Mouse (Mus musculus) C2C12 (cell line): ENCODE measurements around the gene Tmem150b. TPM values are rescaled to one million over a fixed set of nuclear protein-coding genes. Genes with fewer than 3 reads are reported as not detected.
A peak's percentile ranks its signal among the peaks of the same experiment; 100 is the strongest.

Experiments used
- H3K27me3 ChIP-seq: one replicate; pipeline ENCODE4 v1.6.1; 2011; ENCODE audit not compliant: control insufficient read depth, insufficient read depth, insufficient read length
- H3K36me3 ChIP-seq: one replicate; pipeline ENCODE4 v1.6.1; 2011; ENCODE audit not compliant: control insufficient read depth, insufficient read depth
- H3K4me3 ChIP-seq: one replicate; pipeline ENCODE4 v1.5.1; 2011; ENCODE audit warnings: mild to moderate bottlenecking, control low read depth; ENCODE audit not compliant: poor library complexity, insufficient read depth, severe bottlenecking
- H3K79me2 ChIP-seq: one replicate; pipeline ENCODE4 v1.6.1; 2011; ENCODE audit not compliant: control insufficient read depth, insufficient read depth
- H3K79me3 ChIP-seq: one replicate; pipeline ENCODE4 v1.6.1; 2011; ENCODE audit warnings: low read depth, control low read depth
- H3ac ChIP-seq: one replicate; pipeline ENCODE3; 2011; ENCODE audit warnings: low read depth; ENCODE audit not compliant: control insufficient read depth, insufficient read length
- CEBPB ChIP-seq: IDR thresholded peaks from one replicate; pipeline ENCODE4 v1.6.1; 2011; ENCODE audit warnings: low read depth, mild to moderate bottlenecking, control low read depth, moderate library complexity
- CTCF ChIP-seq: IDR thresholded peaks from one replicate; pipeline ENCODE4 v1.5.1; 2011; ENCODE audit not compliant: control insufficient read depth, insufficient read depth, insufficient read length
- FOSL1 ChIP-seq: IDR thresholded peaks from one replicate; pipeline ENCODE4 v1.8.0; 2011; ENCODE audit warnings: mild to moderate bottlenecking, low read length; ENCODE audit not compliant: poor library complexity, insufficient read depth, severe bottlenecking
- MAX ChIP-seq: IDR thresholded peaks from one replicate; pipeline ENCODE4 v1.6.1; 2011; ENCODE audit warnings: mild to moderate bottlenecking, control low read depth
- MYOD1 ChIP-seq: IDR thresholded peaks from one replicate; pipeline ENCODE4 v1.6.1; 2011; ENCODE audit warnings: low read depth; ENCODE audit not compliant: control insufficient read depth, insufficient read length
- MYOG ChIP-seq: IDR thresholded peaks from one replicate; pipeline ENCODE4 v1.6.1; 2011; ENCODE audit not compliant: control insufficient read depth, insufficient read length; ENCODE audit errors: extremely low read depth
- USF1 ChIP-seq: IDR thresholded peaks from one replicate; pipeline ENCODE4 v1.6.1; 2011; ENCODE audit warnings: low read depth, mild to moderate bottlenecking, control low read depth, moderate library complexity
- polyA plus RNA-seq: library from polyadenylated mRNA; unstranded; fragments of >200 nt; fragmentation: generic; extraction: Trizol; gene quantifications from one replicate; pipeline ENCODE4 v1.2.1, GENCODE M21; 2012; ENCODE audit warnings: missing spikeins

The Tmem150b gene
- polyA plus RNA-seq, 1 experiment = 0.07 TPM

DNA sequence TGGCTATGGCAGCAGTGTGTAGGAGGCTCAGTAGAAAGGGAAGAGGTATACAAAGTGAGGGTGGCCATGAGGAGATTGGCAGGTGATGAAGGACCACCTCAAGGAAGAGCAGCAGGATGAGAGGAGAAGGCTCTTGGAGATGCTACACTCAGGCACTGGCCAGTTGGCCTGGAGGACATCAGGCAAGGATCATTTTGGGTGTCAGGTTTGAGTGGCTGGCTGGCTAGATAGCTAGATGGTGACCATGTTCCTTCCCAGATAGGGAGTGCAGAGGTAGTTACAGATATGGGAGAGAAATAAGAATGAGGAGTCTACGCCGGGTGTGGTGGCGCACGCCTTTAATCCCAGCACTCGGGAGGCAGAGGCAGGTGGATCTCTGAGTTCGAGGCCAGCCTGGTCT, 19.8 kb upstream of the Tmem150b start:
- Histone ChIP-seq H3K79me3 (peaks cover 2% of the 10 kb centered on the region), H3K79me2 (peaks cover 7% of the 10 kb centered on the region), H3K36me3 (no peaks in the 10 kb centered on the region), H3K4me3 (no peak overlapping the region), H3ac (no peak overlapping the region), H3K27me3 (no peaks in the 10 kb centered on the region)
- TF ChIP-seq MYOG = no peak
- no peak for TF ChIP-seq FOSL1
- no peak for TF ChIP-seq MYOD1
- no peak for TF ChIP-seq USF1
- no peak for TF ChIP-seq CEBPB
- TF ChIP-seq MAX = no peak
- no peak for TF ChIP-seq CTCF

DNA sequence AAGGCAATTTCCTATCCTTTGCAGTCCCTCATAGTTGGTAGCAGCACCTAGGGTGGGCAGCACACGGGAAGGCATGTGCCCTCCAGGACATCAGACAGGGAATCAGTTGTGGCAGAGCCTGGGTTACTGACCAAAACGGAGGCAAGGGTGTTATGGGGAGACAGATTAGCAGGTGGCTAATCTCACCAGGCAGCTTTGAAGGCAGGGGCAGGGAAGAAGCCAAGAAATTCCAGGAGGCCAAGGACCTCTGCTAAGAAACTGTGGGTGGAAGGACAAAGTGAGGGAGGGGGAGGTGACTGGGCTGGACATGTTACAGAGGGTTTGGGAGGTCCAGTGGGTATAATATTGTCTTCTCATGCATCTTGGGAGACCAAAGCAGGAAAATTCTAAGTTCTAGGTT, 18.3 kb upstream of the Tmem150b start:
- TF ChIP-seq CTCF = no peak
- TF ChIP-seq MYOG = no peak
- TF ChIP-seq MAX = no peak
- no peak for TF ChIP-seq MYOD1
- no peak for TF ChIP-seq USF1
- no peak for TF ChIP-seq CEBPB
- TF ChIP-seq FOSL1 = no peak
- H3K79me3 ChIP-seq = peaks cover 2% of the 10 kb centered on the region
- H3K36me3 ChIP-seq = no peaks in the 10 kb centered on the region
- H3ac ChIP-seq = no peak overlapping the region
- peaks cover 7% of the 10 kb centered on the region for H3K79me2 ChIP-seq
- H3K4me3 ChIP-seq = no peak overlapping the region
- no peaks in the 10 kb centered on the region for H3K27me3 ChIP-seq

DNA sequence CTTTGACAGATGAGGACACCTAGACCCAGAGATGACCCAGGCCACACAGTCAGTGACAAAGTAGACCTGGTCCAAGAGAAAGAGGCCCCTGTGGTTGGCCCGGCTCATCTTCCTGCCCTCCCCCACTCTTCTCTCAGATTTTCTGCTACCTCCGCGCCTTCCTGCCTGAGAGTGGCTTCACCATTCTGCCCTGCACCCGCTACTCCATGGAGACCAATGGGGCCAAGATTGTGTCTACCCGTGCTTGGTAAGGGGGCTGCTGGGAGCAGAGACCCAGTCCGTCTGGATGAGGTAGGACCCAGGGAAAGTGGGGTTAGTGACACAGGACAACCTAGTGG, 17.4 kb upstream of the Tmem150b start:
- no peak for TF ChIP-seq MYOD1
- TF ChIP-seq CEBPB = no peak
- TF ChIP-seq FOSL1 = no peak
- TF ChIP-seq MAX = no peak
- H3ac ChIP-seq = no peak overlapping the region
- H3K4me3 ChIP-seq = no peak overlapping the region
- peaks cover 2% of the 10 kb centered on the region for H3K79me3 ChIP-seq
- H3K36me3 ChIP-seq = no peaks in the 10 kb centered on the region
- H3K79me2 ChIP-seq = peaks cover 7% of the 10 kb centered on the region
- no peaks in the 10 kb centered on the region for H3K27me3 ChIP-seq

DNA sequence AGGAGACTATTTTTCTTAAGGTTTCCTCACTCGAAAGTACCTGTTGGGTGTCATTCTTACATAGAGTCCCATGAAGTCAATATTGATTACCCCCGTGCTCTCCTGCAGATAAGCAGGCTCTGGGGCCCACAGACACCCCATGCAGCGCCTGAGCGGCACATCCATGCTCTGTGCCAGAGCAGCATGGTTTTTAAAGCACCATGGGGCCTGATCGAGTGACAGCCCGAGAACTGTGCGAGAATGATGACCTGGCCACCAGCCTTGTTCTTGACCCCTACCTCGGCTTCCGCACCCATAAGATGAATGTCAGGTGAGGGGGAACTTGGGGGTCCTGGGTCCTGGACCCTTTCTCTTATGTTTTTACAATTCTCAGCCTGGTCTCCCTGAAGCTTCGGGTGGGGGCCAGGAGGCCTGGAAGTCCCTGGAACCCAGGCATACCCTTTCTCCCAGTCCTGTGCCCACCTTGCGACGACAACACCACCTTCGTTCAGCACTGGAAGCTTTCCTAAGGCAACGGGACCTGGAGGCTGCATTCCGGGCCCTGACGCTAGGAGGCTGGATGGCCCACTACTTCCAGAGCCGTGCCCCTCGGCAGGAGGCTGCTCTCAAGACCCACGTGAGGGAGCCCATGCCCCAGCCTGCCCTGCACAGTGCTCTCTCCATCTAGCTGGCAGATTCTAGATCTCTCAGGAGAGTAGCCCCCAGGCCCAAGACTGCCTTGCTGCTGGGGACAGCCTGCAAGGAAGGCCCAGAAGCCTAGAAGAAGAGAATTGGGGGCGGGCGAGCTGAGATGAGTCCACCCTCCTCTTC, 16.8 kb upstream of the Tmem150b start:
- H3K27me3 ChIP-seq = no peaks in the 10 kb centered on the region
- no peak overlapping the region for H3ac ChIP-seq
- H3K79me2 ChIP-seq = peaks cover 7% of the 10 kb centered on the region
- H3K4me3 ChIP-seq = no peak overlapping the region
- H3K36me3 ChIP-seq = no peaks in the 10 kb centered on the region
- peaks cover 2% of the 10 kb centered on the region for H3K79me3 ChIP-seq
- TF ChIP-seq FOSL1 (no peak), USF1 (no peak), MYOG (no peak), CEBPB (no peak), MYOD1 (no peak), MAX (no peak), CTCF (no peak)

DNA sequence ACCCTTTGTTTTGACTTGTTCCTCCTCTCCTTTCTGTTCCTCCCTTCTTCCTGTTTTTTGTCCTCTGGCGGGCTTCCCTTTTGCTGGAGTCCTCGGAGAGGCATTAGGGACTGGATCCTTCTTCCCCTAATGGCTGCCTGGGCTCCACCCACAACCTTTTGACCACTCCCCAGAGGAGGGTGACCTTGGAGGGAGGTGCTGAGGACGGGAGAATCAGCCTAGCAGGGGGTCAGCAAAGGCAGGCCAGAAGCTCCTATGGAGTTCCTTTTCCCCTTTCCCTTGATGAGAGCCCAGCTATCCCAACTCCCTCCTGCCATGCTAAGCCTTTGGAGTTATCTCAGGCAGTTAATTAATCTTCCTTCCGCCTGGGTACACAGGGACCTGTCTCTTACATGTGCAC, 16.1 kb upstream of the Tmem150b start:
- Histone ChIP-seq H3ac (peak overlapping the region; percentile 61), H3K4me3 (peak overlapping the region; percentile 57), H3K27me3 (no peaks in the 10 kb centered on the region), H3K79me2 (peaks cover 7% of the 10 kb centered on the region), H3K36me3 (no peaks in the 10 kb centered on the region), H3K79me3 (peaks cover 2% of the 10 kb centered on the region)
- TF ChIP-seq MAX (no peak), MYOG (no peak), MYOD1 (no peak), CTCF (no peak), FOSL1 (no peak), CEBPB (no peak), USF1 (no peak)

GRCm38 (mm10) chr7:4740309-4740727, 15.3 kb upstream of the Tmem150b start:
- Histone ChIP-seq H3ac (peak overlapping the region; percentile 61), H3K4me3 (peak overlapping the region; percentile 57), H3K79me3 (peaks cover 2% of the 10 kb centered on the region), H3K36me3 (no peaks in the 10 kb centered on the region), H3K27me3 (no peaks in the 10 kb centered on the region), H3K79me2 (peaks cover 7% of the 10 kb centered on the region)
- no peak for TF ChIP-seq CEBPB
